Mouse (Mus musculus) MEL (cell line): ENCODE results near the gene Rln3. TPM values are rescaled to one million over a fixed set of nuclear protein-coding genes. Genes with fewer than 3 reads are reported as not detected.

Source experiments
- DNase-seq: peaks from one replicate; pipeline ENCODE4 v3.0.0; 2011; ENCODE audit warnings: low read depth, low spot score
- H3K27ac ChIP-seq: 2 replicates; pipeline ENCODE4 v1.5.1; 2012; ENCODE audit warnings: low read depth, mild to moderate bottlenecking, control low read depth, low read length, moderate library complexity; ENCODE audit not compliant: control insufficient read depth
- H3K27me3 ChIP-seq, 2 experiments: fragments of 150-350 bp in 1 of 2; sonication (generic) in 1 of 2; 2 replicates each; pipeline ENCODE4 v1.6.1; 2012; ENCODE audit warnings: low read length in 2 of 2, mild to moderate bottlenecking in 2 of 2, improper control_type of control experiment in 1 of 2, moderate library complexity in 1 of 2; ENCODE audit not compliant: insufficient read depth in 2 of 2, control insufficient read depth in 1 of 2
- H3K36me3 ChIP-seq, 2 experiments: 2 replicates each; pipeline ENCODE4 v1.6.1; 2012 to 2014; ENCODE audit warnings: low read length in 2 of 2, improper control_type of control experiment in 1 of 2, inconsistent platforms in 1 of 2, mild to moderate bottlenecking in 1 of 2; ENCODE audit not compliant: insufficient read depth in 2 of 2, control insufficient read depth in 1 of 2
- H3K4me1 ChIP-seq, 2 experiments: fragments of 150-350 bp in 1 of 2; sonication (generic) in 1 of 2; 2 replicates each; pipeline ENCODE4 v1.6.1; 2012; ENCODE audit warnings: low read length in 2 of 2, improper control_type of control experiment in 1 of 2, mild to moderate bottlenecking in 1 of 2; ENCODE audit not compliant: insufficient read depth in 2 of 2, control insufficient read depth in 1 of 2
- H3K4me3 ChIP-seq, 2 experiments: fragments of 150-350 bp in 1 of 2; sonication (generic) in 1 of 2; 2 replicates each; pipeline ENCODE4 v1.5.1; 2012; ENCODE audit warnings: low read depth in 2 of 2, low read length in 2 of 2, mild to moderate bottlenecking in 2 of 2, moderate library complexity in 2 of 2, control low read depth in 1 of 2, improper control_type of control experiment in 1 of 2; ENCODE audit not compliant: control insufficient read depth in 1 of 2, insufficient read depth in 1 of 2
- H3K79me2 ChIP-seq: 2 replicates; pipeline ENCODE4 v1.6.1; 2012; ENCODE audit warnings: mild to moderate bottlenecking, low read length, moderate library complexity; ENCODE audit not compliant: control insufficient read depth, poor library complexity, insufficient read depth
- H3K9ac ChIP-seq: 2 replicates; pipeline ENCODE4 v1.6.1; 2012; ENCODE audit warnings: low read depth, mild to moderate bottlenecking, control low read depth, low read length, moderate library complexity; ENCODE audit not compliant: control insufficient read depth, poor library complexity, severe bottlenecking
- H3K9me3 ChIP-seq: fragments of 150-350 bp; sonication (generic); replicated peaks from 2 replicates; pipeline ENCODE4 v1.6.1; 2012; ENCODE audit warnings: mild to moderate bottlenecking, low read length, improper control_type of control experiment, moderate library complexity; ENCODE audit not compliant: insufficient read depth
- CHD2 ChIP-seq: IDR thresholded peaks from 2 replicates; pipeline ENCODE4 v1.6.1; 2011; ENCODE audit warnings: low read length, improper control_type of control experiment
- CTCF ChIP-seq, 3 experiments: IDR thresholded peaks in 2 of 3; conservative IDR thresholded peaks in 1 of 3; 2 replicates each; pipeline ENCODE4 v1.5.1; 2011 to 2012; ENCODE audit warnings: low read length in 3 of 3, low read depth in 2 of 3, mild to moderate bottlenecking in 2 of 3, improper control_type of control experiment in 1 of 3, inconsistent platforms in 1 of 3, mixed read lengths in 1 of 3, moderate library complexity in 1 of 3; ENCODE audit not compliant: control insufficient read depth in 1 of 3, insufficient read depth in 1 of 3, poor library complexity in 1 of 3, severe bottlenecking in 1 of 3
- ELF1 ChIP-seq: IDR thresholded peaks from 2 replicates; pipeline ENCODE4 v1.6.1; 2014; ENCODE audit warnings: low read depth, mild to moderate bottlenecking, inconsistent platforms, low read length, improper control_type of control experiment, moderate library complexity
- GABPA ChIP-seq: IDR thresholded peaks from 2 replicates; pipeline ENCODE4 v1.6.1; 2012; ENCODE audit warnings: low read depth, mild to moderate bottlenecking, inconsistent platforms, low read length, improper control_type of control experiment, moderate library complexity
- HCFC1 ChIP-seq: IDR thresholded peaks from 2 replicates; pipeline ENCODE4 v1.6.1; 2012; ENCODE audit warnings: low read depth, mild to moderate bottlenecking, inconsistent platforms, low read length, improper control_type of control experiment, moderate library complexity
- MAZ ChIP-seq: IDR thresholded peaks from 2 replicates; pipeline ENCODE4 v1.6.1; 2012; ENCODE audit warnings: low read depth, mild to moderate bottlenecking, inconsistent platforms, low read length, improper control_type of control experiment
- MXI1 ChIP-seq: IDR thresholded peaks from 2 replicates; pipeline ENCODE4 v1.6.1; 2011; ENCODE audit warnings: mild to moderate bottlenecking, low read depth, low read length, improper control_type of control experiment
- MYC ChIP-seq: IDR thresholded peaks from 2 replicates; pipeline ENCODE4 v1.6.1; 2011; ENCODE audit warnings: low read depth, mild to moderate bottlenecking, low read length, improper control_type of control experiment, moderate library complexity
- NELFE ChIP-seq: IDR thresholded peaks from 2 replicates; pipeline ENCODE4 v1.6.1; 2011; ENCODE audit warnings: low read depth, low read length, improper control_type of control experiment
- NRF1 ChIP-seq: IDR thresholded peaks from 2 replicates; pipeline ENCODE4 v1.6.1; 2014; ENCODE audit warnings: low read depth, mild to moderate bottlenecking, inconsistent platforms, low read length, improper control_type of control experiment, moderate library complexity; ENCODE audit not compliant: poor library complexity, insufficient read depth, severe bottlenecking
- POLR2A ChIP-seq, 2 experiments: IDR thresholded peaks; 2 replicates each; pipeline ENCODE4 v1.6.1; 2011 to 2012; ENCODE audit warnings: low read length in 2 of 2, mild to moderate bottlenecking in 2 of 2, control low read depth in 1 of 2, improper control_type of control experiment in 1 of 2, low read depth in 1 of 2, moderate library complexity in 1 of 2; ENCODE audit not compliant: control insufficient read depth in 1 of 2, insufficient read depth in 1 of 2, poor library complexity in 1 of 2
- POLR2AphosphoS2 ChIP-seq: IDR thresholded peaks from 2 replicates; pipeline ENCODE4 v1.6.1; 2011; ENCODE audit warnings: low read length, improper control_type of control experiment
- RCOR1 ChIP-seq: IDR thresholded peaks from 2 replicates; pipeline ENCODE4 v1.6.1; 2012; ENCODE audit warnings: low read depth, mild to moderate bottlenecking, inconsistent platforms, low read length, improper control_type of control experiment
- SMC3 ChIP-seq: IDR thresholded peaks from 2 replicates; pipeline ENCODE4 v1.6.1; 2011; ENCODE audit warnings: low read depth, low read length, improper control_type of control experiment
- TBP ChIP-seq: IDR thresholded peaks from 2 replicates; pipeline ENCODE4 v1.8.0; 2011; ENCODE audit warnings: low read depth, low read length, improper control_type of control experiment
- UBTF ChIP-seq: IDR thresholded peaks from 2 replicates; pipeline ENCODE4 v1.6.1; 2012; ENCODE audit warnings: low read depth, mild to moderate bottlenecking, inconsistent platforms, low read length, improper control_type of control experiment, moderate library complexity, borderline replicate concordance; ENCODE audit not compliant: insufficient read depth
- ZMIZ1 ChIP-seq: IDR thresholded peaks from 2 replicates; pipeline ENCODE4 v1.6.1; 2012; ENCODE audit warnings: low read depth, mild to moderate bottlenecking, inconsistent platforms, low read length, improper control_type of control experiment, moderate library complexity
- polyA plus RNA-seq, 2 experiments: library from polyadenylated mRNA; stranded (reverse) in 1 of 2; unstranded in 1 of 2; fragments of >175 nt in 1 of 2; fragments of >200 nt in 1 of 2; gene quantifications; 2 replicates each; pipeline versions ENCODE4 v1.2.1 to v1.2.4; 2012; ENCODE audit warnings: low replicate concordance in 2 of 2, low read depth in 1 of 2; ENCODE audit not compliant: insufficient read length in 2 of 2, insufficient read depth in 1 of 2, missing spikeins in 1 of 2
- total RNA-seq: library from RNA; depleted of rRNA; stranded (reverse); fragments of 300-350 nt; gene quantifications from 2 replicates; pipeline ENCODE4 v1.2.3, GENCODE M21; 2012

Gene Rln3
- total and polyA plus RNA-seq, 3 experiments: not detected

DNA sequence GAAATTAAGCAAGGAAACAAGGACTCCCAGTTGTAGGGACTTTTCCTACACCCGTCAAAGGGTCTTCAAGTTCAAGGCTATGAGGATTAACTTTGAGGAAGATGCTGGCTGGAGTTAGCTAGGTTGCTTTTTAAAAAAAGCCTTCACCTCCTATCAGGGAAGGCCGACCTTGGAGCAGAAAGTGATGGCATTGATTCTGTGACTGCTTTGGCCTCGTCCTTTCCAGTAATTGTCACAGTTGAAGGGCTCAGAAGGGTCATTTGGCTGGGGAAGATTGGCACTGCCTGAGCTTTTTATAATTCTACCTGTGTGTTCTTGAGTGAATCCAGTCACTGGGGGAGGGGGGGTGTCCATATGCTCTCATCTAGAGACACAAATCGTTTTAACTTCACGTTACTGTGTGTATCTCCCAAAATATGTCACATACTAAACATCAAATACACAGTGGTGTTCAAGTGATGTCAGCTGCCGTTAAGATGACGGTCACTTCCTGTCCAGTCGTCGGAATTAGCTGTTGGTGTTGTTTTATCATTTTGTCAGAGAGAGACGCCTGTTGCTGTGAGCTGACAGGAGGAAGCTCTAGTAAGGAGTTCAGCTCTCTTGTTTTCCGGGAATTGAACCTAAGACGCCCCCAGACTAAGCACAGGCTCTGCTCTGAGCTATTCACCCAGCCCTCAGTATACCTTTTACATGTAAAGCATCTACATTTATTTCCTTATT lies 23.7 kb upstream of the Rln3 start:
- no peak overlapping the region for H3K9ac ChIP-seq

DNA sequence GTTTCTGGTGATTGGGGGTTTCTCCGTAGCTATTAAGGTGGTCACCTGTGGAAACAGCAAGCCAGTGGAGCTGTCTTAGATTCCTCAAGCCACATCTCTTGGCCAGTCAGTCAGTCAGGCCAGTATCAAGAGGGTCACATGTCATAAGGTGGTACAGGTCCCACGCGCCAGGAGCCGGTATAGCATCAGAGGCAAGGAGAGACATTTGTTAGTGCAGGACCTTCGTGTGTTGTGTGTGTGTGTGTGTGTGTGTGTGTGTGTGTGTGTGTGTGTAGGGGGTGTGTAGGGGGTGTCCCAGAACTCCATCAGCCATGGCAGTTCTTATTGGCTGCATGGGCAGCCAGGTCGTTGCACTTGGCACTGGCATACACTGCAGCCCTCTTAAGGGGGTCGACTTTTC lies 23.1 kb upstream of the Rln3 start:
- no peak for DNase-seq
- H3K9ac ChIP-seq: no peak overlapping the region

More for the DNA sequence above, 23.7 kb upstream of the Rln3 start:
- DNase-seq: no peak
- TF ChIP-seq POLR2A (IDR thresholded peaks at IDR 0.05; ENCODE audit: control insufficient read depth in 1 of 2, insufficient read depth in 1 of 2, low read depth in 1 of 2, low read length in 2 of 2, poor library complexity in 1 of 2) (no peak), UBTF (no peak), POLR2AphosphoS2 (no peak), CTCF (IDR thresholded peaks at IDR 0.05 in 2 of 3, conservative IDR thresholded peaks at IDR 0.05 in 1 of 3; ENCODE audit: control insufficient read depth in 1 of 3, insufficient read depth in 1 of 3, low read depth in 2 of 3, low read length in 3 of 3, poor library complexity in 1 of 3, severe bottlenecking in 1 of 3) (no peak), RCOR1 (no peak)
- Histone ChIP-seq H3K9me3 (no peaks in the 10 kb centered on the region), H3K27me3 (no peaks in the 10 kb centered on the region), H3K27ac (no peak overlapping the region), H3K4me3 (no peak overlapping the region), H3K4me1 (peaks cover 6 to 24% of the 10 kb centered on the region in 2 experiments), H3K79me2 (peaks cover 14% of the 10 kb centered on the region), H3K36me3 (peaks cover 0 to 25% of the 10 kb centered on the region in 2 experiments; a peak in 2 of 4 replicates)

DNA sequence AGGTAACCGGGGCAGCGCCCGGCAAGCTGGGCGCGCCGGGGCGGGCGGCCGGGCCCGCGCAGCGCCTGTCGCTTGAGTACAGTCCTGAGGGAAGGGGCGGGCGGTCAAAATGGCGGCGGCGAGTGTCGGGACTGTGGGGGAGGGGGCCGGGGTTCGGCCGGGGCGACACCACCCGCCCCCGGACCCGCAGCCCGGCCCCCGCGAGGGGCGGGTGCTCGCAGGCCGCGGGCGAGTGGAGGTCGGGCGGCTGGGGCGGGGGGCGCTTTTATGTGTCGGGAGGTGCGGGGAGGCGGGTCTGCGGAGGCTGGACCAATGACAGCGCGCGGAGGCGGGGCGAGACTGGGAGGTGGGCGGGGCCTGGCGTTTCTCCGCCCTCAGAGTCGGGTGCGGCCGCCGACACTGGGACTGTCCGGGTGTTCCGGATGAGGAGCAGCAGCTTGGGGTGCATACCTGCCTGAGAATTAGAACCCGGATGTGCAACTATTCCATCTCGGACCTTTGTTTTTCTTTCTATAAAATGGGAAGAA lies 22.3 kb upstream of the Rln3 start:
- DNase-seq: peak; percentile 91
- Histone ChIP-seq H3K9me3 (no peaks in the 10 kb centered on the region), H3K27me3 (no peaks in the 10 kb centered on the region), H3K79me2 (peaks cover 14% of the 10 kb centered on the region), H3K9ac (peak overlapping the region; percentile 76), H3K4me1 (peaks cover 6 to 26% of the 10 kb centered on the region in 2 experiments), H3K36me3 (peaks cover 0 to 28% of the 10 kb centered on the region in 2 experiments; a peak in 2 of 4 replicates), H3K27ac (peak overlapping the region; percentile 48), H3K4me3 (peak overlapping the region; percentile 52 to 69)
- TF ChIP-seq CHD2 (no peak), GABPA (no peak), MYC (no peak), NELFE (peak; percentile 49), TBP (peak; percentile 68; the same call in 1 of the 2 replicates), MXI1 (peak; percentile 4; the same call in 1 of the 2 replicates), MAZ (peak; percentile 64; the same call in 1 of the 2 replicates), POLR2A (IDR thresholded peaks at IDR 0.05; ENCODE audit: control insufficient read depth in 1 of 2, insufficient read depth in 1 of 2, low read depth in 1 of 2, low read length in 2 of 2, poor library complexity in 1 of 2) (peak; percentile 33 to 54; a peak in 2 of 4 replicates)

More for the DNA sequence above, 23.1 kb upstream of the Rln3 start:
- TF ChIP-seq MXI1: no peak
- no peak for TF ChIP-seq MAZ
- TF ChIP-seq ELF1: no peak
- no peak for TF ChIP-seq NRF1
- no peak for TF ChIP-seq CTCF (IDR thresholded peaks at IDR 0.05 in 2 of 3, conservative IDR thresholded peaks at IDR 0.05 in 1 of 3; ENCODE audit: control insufficient read depth in 1 of 3, insufficient read depth in 1 of 3, low read depth in 2 of 3, low read length in 3 of 3, poor library complexity in 1 of 3, severe bottlenecking in 1 of 3)
- TF ChIP-seq MYC: no peak
- TF ChIP-seq ZMIZ1: no peak
- no peak for TF ChIP-seq HCFC1
- no peak for TF ChIP-seq SMC3
- TF ChIP-seq, all 39 proteins: peak for 0
- Histone ChIP-seq H3K79me2 (peaks cover 14% of the 10 kb centered on the region), H3K4me3 (no peak overlapping the region), H3K9me3 (no peaks in the 10 kb centered on the region), H3K27me3 (no peaks in the 10 kb centered on the region), H3K4me1 (peaks cover 6 to 26% of the 10 kb centered on the region in 2 experiments), H3K36me3 (peaks cover 0 to 28% of the 10 kb centered on the region in 2 experiments; a peak in 2 of 4 replicates), H3K27ac (no peak overlapping the region)
